Mouse (Mus musculus) ovary, postnatal 36 days (tissue): Measurements from ENCODE around the gene Orai2.
"Not testable (repeated sequence)": the region's sequence is repeated elsewhere in the genome, so short reads cannot be mapped to it uniquely, and the experiment has no call there.

ENCODE experiments used
- DNase-seq: peaks from one replicate; pipeline ENCODE4 v3.0.0; 2022; ENCODE audit warnings: low spot score, mixed read lengths

Orai2 gene

GRCm38 (mm10) chr5:136170512-136171362 lies at the start of gene Orai2:
Orai2 (minus strand) TSS chr5:136170713.
- DNase-seq: peak; percentile 73

- no peak for DNase-seq
These were observed 48.1 kb upstream of the Orai2 start for GRCm38 (mm10) chr5:136218585-136218984.

- no peak for DNase-seq
These were observed 47.4 kb upstream of the Orai2 start for GRCm38 (mm10) chr5:136217932-136218381.

DNA sequence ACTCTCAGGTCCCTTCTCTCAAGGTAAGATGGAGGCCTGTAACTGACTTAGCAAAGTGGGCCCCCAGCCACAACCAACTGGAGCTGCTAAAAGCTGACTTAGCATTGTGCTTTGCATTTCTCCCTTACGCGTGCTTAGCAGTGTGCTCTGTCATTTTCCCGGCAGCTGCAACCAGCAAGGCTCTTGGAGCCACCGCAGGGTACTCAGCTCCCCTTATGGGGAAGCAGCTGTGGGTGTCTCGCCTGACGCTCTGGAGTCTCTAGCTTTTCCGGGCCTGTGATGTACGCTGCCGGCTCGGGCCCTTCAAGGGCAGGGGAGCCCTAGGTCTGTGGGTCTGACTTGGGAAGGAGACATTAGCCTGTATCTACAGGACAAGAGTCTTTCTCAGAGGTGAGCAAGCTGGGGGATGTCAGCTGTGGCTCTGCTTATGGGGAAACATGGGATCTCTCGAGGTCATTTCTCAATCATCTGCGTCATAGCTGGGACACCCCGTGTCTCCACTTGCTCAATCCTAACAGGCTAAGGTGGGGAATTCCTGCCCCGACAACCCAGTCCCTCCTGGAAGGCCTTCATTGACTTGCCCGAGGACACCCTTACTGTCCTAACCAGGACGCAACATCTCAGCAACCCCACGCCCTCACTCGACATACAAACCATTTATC lies 46.6 kb upstream of the Orai2 start:
- no peak for DNase-seq

- DNase-seq: no peak
These were observed 45.4 kb upstream of the Orai2 start for GRCm38 (mm10) chr5:136215958-136216357.

DNA sequence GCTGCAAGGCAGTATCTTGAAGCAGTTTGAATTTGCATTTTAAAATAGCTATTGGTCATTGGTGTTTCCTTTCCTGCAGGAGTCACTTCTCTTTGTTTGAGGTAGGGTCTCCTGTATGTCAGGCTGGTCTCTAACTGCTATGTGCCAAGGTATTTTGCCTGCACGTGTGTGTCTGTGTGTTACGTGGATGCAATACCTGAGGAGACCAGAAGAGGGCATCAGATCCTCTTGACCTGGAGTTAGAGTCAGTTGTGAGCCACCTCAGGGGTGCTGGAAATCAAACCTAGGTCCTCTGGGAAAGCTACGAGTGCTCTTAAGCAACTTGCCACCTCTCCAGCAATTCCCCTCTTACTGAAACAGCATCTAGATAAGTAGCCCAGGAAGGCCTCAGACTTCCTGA lies 44.7 kb upstream of the Orai2 start:
- DNase-seq: no peak

DNA sequence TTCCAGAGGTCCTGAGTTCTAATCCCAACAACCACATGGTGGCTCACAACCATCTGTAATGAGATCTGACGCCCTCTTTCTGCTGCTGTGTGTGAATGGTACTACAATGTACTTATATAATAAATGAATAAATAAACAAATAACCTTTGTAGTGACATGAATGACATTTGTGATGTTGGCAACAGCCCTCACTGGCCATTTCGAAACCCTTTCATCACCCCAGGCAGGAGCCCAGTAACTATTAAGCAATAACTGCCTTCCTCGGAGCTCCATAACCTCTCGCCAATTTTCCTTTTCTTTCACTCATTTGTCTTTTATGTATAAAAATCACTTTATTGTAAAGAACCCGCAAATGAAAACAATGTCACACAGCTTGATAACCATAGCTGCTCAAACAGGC lies 43.2 kb upstream of the Orai2 start:
- no peak for DNase-seq

GRCm38 (mm10) chr5:136212716-136213115 lies 42.2 kb upstream of the Orai2 start:
- DNase-seq: no peak

- DNase-seq: not testable (repeated sequence)
These were observed 41.0 kb upstream of the Orai2 start for GRCm38 (mm10) chr5:136211341-136212102.

GRCm38 (mm10) chr5:136210549-136210948 lies 40.0 kb upstream of the Orai2 start:
- DNase-seq: no peak

- DNase-seq: peak; percentile 23
These were observed 31.3 kb upstream of the Orai2 start for GRCm38 (mm10) chr5:136201832-136202231.

GRCm38 (mm10) chr5:136199526-136199925 lies 29.0 kb upstream of the Orai2 start:
- DNase-seq: peak; percentile 15

DNA sequence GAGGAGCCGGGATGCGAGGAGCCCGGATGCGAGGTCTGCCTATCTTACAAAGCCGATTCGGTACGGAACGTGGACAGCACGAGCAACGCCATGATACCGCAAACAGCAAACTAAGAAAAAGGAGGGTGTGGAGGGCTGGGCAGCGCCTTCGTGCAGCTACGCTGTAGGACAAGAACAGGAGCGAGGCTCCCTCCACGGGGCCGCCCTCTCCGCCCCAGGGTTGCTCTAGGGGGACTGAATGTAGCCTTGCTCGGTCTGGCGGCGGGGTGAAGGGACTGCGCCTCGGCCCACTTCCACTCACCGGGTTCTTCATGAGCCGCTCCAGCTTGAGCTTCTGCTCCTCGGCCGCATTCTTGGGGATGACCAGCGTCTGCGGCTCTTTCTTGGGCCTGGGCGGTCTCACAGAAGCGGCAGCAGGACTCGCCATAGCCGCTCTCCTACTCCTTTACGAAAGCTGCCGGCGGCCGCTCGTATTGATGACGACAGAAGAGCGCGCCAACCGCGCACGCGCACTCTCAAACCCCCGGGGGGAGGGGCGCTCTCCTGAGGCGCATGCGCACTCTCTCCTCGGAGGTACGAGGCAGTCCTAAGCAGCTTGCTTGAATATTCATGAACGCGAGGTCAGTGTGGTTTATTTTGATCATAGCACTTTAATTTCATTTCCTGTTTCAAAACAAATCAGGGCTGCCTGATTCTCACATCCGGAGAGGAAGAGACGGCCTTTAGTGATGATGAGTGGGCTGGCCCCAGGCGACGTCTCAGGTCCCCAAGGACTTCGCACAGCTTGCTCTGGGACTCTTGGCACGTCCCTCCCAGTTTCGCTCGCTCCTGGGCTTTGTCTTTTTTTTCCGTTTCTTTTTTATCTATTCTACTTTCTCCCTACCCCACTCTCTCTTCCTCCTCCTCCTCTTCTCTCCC lies 28.2 kb upstream of the Orai2 start, which contains the start of gene Prkrip1:
Prkrip1 (minus strand) TSS at position 490 of the 918 bp plus-strand sequence.
- peak; percentile 92 for DNase-seq

DNA sequence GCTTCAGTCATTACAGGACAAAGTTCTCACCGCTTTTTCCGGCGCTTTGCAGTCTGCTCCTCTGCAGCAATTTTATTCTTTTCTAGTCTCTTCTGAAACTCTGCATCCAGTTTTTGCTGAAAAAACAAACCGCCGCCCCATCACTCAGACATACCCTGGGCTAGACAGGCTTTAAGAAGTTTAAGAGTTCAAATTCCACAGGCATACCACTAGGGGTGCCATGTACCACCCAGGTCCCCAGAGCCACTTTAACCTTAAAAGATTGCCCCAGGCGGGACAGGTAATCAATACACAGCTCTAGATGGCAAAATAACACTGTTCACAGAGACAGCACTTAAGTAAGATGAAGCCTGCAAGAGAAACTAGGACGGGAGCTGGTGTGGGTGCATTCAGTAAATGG lies 21.4 kb upstream of the Orai2 start:
- no peak for DNase-seq

GRCm38 (mm10) chr5:136186723-136187122 lies 16.2 kb upstream of the Orai2 start:
- DNase-seq: peak; percentile 34

GRCm38 (mm10) chr5:136183766-136184165 lies 13.3 kb upstream of the Orai2 start:
- DNase-seq: no peak

GRCm38 (mm10) chr5:136182830-136183229 lies 12.3 kb upstream of the Orai2 start:
- DNase-seq: no peak

DNA sequence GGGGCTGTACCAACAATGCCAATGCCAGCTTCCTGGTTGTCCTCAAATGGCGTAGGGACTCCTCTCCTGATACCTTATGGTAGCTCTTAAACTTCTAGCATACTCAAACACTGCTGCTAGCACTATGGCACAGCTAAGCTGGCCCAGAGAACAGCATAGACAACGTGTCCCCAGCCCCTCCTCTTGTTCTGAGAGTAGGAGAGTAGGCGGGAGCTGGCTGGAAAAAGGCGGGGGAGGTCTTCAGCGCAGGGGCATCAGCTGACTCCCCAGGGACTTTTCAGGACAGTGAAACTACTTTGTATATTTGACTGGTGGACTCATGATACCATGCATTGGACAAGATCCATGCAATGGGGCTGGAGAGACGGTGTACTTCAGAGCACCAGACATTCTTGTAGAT lies 11.5 kb upstream of the Orai2 start:
- DNase-seq: no peak

DNA sequence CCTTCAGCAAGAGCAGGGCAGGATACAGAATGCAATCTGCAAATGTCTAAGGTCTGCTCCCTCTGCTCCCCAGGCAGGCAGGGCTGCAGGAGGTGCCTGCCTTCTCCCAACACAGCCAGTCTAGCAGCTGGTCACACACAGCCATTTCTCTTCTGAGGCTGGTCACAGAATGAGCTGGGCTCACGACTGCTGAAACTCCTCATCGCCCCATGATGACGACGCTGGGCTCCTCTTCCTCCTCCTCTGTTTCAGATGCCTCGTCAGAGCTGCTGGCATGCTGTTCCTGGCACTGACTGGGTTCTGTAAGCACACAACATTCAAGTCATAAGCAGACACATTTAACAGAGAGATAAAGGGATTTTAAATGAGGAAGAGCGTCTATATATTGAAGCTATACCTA lies 10.7 kb upstream of the Orai2 start:
- DNase-seq: no peak

GRCm38 (mm10) chr5:136179594-136179993 lies 9.1 kb upstream of the Orai2 start:
- no peak for DNase-seq
